Mouse (Mus musculus): ENCODE data around the gene Sgsm1.
"Not testable (repeated sequence)": the region's sequence is repeated elsewhere in the genome, so short reads cannot be mapped to it uniquely, and the experiment has no call there.

Gene Sgsm1

DNA sequence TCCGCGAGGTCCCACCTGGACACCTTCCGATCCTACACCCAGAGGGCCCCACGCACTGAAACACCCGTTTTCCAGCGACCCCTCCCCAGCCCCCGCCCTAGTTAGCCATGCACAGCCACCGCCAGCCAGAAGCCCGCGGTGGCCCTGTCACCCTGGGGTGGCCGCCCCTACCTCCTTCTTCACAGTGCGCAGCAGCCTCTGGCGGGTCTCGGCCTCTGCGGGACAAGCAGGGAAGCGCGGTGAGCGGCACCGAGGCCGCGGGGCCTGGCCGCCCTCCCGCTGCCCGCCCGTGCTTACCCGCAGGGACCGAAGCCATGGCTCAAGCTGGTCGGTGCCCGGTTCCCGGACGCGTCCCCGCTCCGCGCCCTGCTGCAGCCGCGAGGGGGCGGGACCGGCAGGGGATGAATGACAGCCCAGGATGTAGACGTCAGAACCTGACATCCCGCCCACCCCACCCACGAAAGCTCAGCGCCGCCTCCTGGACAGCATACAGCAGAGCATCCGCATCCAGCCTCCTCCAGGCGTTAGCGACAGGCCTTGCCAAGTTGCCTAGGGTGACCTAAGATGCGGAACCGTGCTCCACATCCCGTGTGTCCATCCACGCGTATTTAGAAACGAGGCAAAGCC, at the start of gene Sgsm1:
Gene Sgsm1 (minus strand): TSS at position 410 of the 627 bp plus-strand sequence.
- peak; percentile 76 to 82 for DNase-seq

DNA sequence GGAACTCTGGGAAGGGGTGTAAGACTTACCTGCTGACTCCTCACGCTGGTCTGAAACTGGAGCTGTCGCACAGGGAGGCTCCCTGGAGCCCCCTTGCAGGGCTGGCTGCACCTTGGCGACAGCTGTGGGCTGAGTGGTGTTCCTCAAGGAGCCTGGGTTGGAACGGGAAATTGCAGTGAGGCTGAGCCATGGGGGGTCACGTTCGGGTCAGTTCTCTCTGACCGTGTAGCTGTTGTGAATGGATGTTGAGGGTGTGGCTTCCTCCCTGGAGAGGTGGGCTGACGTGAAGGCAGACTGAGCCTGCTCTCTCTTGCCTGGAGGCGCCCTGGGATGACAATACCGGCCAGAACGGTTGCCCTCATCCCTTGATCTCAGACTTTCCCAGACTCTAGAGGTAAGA, 48.2 kb upstream of the Sgsm1 start:
- no peak for DNase-seq

DNA sequence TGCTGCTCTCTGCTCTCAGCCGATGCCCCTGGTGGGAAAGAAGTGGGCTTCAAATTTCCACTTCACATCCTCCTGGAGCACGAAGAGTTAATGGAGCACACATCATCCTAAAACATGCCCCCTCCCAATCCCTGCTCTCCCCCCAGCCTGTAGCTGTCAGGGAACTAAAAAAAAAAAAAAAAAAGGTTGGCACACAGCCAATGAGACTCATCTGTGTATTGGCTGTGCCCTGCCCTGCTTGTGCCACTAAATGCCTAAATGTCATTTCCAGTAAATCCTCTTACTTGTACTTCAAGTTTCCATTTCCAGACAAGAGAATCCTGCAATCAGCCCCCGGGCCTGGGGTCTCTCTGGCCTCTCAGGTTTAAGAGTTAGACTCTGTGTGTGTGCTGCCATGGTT, 47.1 kb upstream of the Sgsm1 start:
- DNase-seq: no peak

DNA sequence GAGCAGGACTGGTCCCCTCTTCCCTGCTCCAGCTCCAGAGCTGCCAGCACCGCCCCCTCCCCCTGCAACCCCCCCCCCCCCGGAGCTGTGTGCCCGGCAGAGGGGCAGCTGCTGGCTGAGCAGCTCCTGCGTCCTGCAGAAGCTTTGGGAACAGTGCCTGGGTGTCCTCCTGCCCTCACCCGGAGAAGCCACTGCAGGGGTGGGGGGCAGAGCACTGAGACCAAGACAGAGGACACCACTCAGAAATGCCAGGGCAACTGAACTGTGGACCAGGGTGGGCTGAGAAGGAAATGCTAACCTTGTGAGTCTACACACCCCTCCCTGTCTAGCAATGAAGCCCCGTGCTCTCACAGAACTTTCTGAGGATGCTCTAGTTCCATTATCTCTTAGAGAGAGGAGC, 46.6 kb upstream of the Sgsm1 start, which contains the start of gene Aym1:
Gene Aym1 (plus strand): TSS at position 109 of the 400 bp plus-strand sequence.
- DNase-seq: no peak

DNA sequence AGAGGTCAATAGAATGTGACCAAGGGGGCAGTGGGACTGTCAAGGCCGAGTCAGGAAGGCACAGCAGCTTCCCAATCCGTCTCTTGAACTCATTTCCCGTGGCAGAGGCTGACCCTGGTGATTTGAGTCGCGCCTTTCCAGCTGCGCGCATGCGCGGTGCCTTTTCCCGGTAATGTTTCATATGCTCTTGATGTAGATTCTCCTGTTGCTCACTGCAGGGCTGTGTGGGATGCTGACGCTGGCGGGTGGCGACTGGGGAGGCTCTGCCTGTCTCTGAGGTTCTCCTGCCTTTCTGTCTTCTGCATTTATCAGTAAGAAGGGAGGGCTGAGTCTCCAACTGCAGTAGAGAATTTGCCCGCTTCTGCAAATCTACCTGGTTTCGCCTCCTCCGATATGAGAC, 43.7 kb upstream of the Sgsm1 start:
- no peak for DNase-seq

DNA sequence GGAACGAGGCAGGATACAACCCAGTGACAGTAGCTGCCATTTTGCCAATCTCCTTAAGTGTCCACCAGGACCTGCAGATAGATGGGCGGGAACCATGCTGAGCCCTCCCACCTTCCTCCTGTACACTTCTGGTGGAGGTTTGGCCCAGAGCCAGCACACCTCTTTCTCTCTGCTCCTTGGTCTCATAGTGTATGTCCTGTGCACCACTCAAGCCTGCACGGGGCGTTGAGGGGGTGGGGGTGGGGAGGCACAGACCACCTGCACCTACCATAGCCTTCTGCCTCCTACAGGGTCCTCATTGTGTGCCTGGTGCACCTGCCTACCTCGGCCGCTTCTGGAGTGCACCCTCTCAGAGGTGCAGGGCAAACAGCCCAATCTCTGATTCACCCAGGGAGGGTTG, 42.0 kb upstream of the Sgsm1 start:
- DNase-seq: no peak

DNA sequence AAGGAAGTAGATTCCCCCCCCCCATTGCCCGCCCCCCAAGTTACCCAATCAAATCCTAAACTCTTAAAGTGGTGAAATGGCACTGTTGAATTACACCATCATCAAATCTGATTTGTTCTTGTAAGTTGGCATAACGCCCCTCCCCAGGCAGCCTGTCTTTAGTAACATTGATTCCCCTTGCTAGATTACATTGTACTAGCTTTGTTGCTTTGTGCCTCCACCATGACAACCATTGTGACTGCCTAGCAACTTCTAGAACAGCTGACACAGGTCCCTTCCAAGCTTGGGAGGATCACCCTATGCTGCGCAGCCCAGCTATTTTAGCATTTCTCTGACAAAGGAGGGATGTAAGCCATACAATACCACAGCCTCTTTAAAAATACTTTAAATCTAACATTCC, 41.2 kb upstream of the Sgsm1 start:
- DNase-seq: no peak

DNA sequence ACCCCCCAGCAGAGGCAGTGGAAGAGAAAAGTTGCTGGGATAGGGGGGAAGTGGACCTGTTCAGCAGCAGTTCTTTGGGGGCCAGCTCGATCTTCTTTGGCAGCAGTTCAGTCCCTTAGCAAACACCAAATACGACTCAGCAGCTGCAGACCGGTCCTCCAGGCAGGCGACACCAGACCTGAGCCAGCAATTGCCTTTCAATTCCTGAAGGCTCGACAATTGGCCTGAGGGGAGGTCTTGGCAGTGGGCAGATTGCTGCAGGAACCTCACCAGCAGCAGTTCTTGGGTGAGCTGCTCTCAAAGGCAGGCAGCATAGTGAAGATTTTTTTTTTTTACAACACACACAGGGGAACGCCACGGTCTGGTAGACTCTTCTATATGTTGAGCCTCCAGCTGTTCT, 39.2 kb upstream of the Sgsm1 start:
- no peak for DNase-seq

DNA sequence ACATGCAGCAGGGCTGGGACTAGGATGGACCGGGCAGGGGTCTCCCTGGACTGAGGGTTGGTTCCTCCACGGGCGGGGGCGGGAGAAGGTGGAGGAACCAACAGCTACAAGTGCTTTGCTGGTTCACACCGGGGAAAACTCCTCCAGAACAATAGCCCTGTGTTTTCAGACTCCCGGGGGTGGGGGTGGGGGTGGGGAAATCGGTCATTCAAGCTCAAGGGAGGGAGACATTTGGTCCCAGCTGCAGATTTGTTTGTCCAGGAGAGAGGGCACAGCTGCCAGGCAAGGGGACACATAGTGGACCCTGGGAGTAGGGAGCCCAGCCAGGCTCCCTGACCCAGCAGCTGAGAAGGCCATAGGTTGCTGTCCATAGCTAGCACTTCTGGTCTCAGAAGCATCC, 38.6 kb upstream of the Sgsm1 start:
- DNase-seq: no peak

DNA sequence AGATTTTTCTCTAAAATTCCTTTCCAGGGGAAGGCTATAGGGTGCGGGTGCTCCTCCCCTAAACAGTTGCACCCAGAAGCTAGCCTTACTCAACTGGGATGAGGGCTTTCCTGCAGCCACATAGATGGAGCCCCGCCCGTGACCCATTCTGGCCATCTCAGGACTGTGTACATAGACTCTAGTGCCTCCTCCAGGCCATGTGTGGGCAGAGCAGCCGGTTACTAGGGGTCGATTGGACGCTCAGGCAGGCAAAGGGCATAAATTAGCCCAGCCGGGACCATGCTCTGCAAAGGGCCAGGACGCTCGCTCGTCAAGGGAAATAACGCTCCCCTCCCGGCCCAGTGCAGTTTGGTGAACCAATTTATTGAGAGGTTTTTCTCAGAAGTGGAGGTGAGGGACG, 38.0 kb upstream of the Sgsm1 start:
- no peak for DNase-seq

DNA sequence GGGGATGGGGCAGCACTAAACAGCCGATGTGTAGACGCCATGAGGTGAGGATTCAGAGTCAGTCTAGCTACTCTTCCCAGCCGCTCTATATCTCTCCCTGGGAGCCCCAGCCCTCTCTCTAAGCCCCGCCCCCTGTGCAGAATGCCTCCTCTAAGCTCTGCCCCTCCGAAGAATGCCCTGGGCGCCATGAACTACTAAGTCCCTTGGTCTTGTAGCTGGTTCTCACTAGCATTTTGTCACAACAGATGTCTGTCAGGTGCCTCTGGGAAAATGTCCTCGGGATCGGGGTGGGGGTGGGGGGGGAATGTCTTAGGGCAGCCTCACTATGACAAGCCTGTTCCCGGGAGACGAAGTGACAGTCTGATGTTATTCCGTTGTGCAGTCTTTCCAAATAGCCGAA, 37.0 kb upstream of the Sgsm1 start:
- no peak for DNase-seq

DNA sequence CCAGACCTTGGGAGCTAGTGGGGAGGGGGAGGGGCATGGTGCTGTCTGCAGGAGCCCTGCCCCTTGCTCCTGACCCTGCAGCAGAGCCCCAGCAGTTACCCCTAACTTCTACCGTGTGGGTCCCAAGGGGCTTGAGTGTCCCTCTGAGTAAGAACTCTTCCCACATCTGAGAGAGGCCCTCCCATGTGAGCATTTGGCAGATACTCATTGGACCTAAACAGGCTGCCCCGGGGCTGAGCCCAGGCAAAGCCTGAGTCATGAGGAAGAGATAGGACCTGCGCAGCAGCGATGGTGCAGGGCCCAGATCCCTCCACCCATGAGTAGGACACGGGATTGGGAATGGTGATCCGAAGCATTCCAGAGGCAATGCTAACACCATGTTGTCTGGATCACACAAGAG, 36.1 kb upstream of the Sgsm1 start:
- DNase-seq: not testable (repeated sequence)

DNA sequence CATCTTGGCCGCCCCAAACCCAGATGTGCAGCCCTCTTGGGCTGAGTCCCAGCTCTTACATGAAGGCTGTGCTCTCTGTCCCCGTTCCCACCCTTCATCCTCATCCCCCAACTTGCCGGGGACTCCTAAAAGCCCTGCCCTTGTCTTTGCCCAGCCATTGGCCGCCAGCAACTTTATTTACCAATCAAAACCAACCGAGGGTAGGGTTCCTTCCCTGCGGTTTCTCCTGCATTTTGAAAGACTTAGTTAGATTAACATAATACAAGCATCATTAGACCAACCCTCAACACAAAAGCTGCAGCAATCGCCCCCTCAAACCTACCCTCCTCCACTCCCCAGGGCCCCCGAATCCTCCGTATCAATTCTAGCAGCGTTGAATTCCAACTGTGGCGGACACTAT, 35.2 kb upstream of the Sgsm1 start:
- no peak for DNase-seq

DNA sequence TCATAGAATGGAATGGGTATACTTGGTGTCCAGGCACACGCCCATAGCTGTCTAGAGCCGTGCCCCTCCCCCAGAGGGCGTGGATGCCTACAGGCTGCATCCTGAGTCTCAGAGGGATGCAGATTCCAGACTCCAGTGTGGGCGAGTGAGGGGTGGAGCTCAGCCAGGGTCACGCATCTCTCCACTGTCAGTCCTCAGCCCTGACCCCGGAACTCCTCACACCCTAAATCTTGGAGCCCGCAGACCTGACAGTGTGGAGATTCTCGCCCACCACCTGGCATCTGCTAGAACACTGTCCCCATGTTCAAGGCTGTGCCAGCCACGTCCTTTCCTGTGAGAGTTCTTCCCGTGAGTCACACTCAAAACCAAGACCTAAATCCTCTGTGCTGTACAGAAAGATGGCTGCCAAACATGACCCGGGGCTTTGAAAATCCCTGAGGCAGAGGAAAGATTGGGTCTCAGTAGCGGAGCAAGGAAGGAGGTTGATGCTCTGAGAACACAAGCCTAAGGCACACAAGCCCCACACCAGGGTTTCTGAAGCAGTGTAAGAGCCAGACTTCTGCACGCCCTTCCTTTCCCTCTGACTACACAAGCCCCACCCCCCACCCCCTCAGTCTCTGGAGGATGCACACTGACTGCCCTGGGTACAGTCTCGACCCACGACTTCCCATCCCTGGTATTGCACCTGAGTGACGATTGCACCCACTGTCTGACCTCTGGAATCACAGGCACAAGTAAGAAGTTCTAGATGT, 34.2 kb upstream of the Sgsm1 start:
- DNase-seq: no peak

DNA sequence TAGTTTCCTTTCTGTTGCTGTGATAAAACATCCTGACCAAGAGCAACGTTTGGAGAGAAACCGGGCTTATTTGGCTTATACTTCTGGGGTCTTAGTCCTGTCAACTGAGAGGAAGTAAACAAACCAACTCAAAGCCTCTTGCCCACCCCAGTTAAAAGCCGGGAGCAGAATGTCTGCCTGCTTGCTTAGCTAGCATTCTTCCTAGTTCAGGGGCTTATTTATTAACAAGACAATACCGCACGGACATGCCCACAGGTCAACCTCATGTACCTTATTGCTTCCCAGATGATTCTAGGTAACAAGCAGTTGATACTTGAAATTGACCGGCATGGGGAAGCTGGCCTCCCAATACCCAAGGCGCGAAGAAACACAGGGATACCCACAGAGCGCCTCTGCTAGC, 25.7 kb upstream of the Sgsm1 start:
- DNase-seq: no peak

DNA sequence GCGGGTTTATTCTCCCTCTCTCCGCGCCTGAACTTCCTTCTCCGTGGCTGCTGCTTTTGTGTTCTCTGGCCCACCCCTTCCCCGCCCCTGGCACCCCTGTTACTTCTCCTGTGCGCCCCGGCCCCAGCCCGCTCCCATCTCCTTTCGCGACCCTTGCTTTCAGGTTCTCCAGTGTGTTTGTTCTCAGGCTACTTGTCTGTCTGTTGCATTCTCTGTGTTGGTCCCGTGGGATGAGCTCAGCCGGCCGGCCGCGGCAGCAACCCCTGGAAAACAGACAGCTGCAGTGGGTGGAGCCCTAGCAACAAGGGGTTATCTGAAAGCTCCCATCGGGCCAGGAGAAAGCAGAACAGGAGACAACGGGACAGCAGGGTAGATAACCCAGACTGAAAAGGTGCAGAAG, 25.1 kb upstream of the Sgsm1 start:
- no peak for DNase-seq

DNA sequence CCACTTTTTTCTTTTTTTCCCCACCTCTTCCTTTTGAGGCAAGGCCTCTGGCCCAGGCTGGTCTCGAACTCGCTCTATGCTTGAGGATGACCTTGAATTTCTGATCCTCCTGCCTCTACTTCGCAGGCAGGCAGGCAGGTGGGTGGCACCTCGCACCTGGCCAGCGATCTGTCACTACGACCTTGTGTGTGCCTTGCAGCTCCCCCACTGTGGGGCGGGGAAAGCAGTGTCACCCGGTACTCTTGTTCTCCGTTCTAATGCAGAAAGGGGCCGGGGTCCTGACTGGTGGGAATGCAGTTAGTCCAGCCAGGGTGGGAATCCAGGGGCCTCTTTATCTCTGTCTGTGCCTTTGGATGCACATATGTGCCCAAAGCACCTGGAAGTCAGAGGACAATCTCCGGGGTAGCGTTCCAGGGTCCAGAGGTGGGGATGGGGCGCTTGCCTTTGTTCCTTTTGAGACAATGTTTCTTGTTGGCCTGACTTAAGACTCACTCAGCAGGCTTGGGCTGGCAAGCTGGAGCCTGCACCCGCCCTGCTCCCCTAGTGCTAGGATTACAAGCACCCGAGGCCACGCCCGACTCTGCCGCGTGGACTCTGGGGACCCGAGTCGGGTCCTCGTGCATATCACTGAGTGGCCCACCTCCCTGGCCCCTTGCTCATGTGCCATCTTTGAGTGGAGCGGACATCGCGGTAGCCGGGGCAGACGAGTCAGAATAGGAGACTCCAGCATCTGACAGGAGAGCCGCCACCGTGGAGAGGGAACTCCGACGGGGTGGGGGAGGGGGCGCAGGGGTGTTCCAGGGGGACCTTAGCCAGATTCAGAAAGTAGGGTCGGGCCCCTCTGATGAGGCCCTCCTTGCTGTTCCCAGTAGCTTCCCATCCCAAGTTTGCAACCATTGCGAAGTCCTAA, 24.3 kb upstream of the Sgsm1 start:
- DNase-seq: no peak

DNA sequence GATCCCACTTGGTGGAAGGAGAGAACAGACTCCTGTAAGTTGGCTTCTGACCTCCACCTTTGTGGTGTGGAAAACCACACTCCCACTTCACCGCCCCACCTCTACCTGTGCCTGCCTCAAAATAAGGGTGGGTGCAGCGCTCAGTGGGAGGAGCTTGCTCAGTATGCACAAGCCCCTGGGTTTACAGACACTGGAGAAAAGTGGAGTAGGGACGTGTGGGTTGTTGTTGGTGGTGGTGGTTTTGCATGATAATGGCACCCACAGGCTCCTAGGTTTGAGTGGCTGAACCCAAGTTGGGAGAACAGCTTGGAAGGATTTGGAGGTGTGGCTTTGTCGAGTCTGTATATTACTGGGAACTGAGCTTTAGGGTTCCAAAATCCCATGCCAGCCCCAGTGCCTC, 22.3 kb upstream of the Sgsm1 start:
- DNase-seq: no peak

DNA sequence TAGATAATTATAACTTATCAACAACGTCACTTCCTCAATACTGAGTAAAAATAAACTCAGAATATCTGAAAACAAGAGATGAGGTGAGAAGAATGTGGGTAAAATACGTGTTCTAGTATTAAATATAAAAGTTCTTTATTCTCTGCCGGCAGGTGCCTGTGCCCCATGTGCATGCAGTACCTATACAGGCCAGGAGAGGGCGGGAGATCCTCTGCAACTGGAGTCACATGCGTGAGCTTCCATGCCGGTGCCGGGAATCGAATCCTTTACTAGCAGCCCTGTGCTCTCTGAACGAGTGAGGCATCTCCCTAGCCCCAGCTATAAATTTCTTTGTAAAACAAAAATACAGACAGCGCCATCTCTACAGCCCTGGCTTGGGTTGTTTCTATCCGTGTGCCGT, 21.7 kb upstream of the Sgsm1 start:
- no peak for DNase-seq

DNA sequence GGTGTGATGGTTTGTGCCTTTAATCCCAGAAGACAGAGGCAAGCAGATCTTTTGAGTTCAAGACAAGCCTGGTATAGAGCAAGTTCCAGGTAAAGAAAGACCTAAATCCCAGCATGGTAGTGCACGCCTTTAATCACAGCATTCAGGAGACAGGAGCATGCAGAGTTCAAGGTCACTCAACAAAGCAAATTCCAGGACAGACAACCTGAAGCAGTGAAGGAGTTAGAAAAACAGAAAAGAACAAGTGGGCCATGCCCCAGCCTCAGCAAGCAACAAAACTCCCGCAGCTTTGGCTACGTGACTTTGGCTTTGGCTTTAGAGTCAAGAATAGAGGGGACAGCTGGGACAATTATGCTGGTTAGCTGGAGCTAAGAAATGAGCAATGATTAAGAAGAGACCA, 19.6 kb upstream of the Sgsm1 start:
- no peak for DNase-seq

DNA sequence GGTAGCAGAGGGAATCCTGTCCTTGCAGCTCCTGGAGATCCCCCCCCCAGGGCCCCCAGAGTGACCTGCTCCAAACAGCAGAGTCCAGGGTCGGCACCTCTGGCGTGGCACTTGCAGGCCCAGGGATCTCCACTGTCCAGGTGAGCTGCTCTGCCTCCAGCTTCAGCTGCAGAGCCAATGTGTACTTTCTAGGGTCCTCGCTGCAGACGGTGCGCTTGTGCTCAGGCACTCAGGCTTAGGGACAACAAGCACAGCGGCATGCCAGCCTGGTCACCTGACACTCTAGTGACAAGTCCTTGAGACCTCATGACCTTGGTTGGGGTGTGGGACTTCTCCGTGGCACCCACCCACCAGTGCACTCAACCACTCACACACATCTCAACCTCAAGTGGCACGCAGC, 18.9 kb upstream of the Sgsm1 start:
- DNase-seq: no peak

DNA sequence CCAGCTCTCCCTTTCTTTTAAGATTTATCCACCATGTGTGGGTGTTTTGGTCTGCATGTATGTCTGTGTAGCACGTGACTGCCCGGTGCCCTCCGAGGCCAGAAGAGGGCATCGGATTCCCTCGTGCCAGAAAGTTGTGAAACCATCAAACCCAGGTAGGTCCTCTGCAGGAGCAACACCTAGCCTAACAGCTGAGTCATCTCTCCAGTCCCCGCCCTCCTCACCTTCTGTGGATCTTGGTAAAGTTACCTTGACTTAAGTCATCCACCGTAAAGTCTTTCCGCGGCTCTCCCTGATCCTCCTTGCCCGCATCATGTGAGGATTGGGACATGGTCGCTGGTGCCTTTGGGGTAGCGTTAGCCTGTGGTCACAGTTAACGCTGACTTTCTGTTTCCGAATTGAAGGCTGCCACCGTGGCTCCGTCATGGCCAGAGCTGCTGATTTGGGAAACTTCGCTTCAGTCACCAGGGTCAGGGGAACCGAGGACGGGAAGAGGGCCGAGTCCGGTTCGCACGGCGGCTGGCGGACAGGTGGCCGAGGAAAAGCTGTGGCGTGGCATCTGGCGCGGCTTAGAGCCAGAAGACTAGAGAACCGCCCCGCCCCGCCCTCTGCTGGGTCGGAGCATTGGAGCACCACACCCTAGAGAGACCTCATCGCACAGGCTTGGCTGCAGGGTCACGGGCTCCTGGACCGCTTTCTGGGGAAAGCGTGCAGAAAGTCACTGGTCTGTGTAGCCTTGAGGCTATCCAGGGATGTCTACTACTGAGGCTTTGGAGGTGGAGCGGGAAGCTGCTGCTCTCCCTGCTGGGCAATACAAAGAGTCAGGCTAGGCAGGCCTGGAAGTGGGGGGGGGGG, 13.4 kb upstream of the Sgsm1 start:
- DNase-seq: peak; percentile 32 to 52

DNA sequence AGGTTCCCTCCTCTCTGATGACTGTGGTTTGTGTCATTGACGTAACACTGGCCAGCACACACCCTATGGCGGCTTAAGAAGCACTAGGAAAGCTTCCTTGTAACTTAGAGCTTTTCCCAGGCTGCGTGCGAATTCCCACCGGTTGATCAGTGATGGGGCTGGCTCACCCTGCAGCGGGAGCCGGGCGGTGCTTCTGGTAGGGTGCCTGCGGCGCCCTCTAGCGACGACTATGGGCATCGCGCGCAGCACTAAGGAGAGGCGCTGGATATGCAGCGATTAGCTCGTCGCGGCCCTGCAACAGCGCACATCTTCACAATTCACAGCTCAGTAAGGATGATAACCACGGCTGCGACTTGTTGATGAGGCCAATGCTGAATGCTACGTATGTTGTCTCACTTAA, 3.4 kb upstream of the Sgsm1 start:
- peak; percentile 49 to 68 for DNase-seq
